Mouse (Mus musculus): ENCODE measurements around the gene Rnf17. TPM values are rescaled to one million over a fixed set of nuclear protein-coding genes. Genes with fewer than 3 reads are reported as not detected.

Gene Rnf17
- total and polyA plus RNA-seq, 3 experiments: 37.0 to 183 (median 46.4) TPM

DNA sequence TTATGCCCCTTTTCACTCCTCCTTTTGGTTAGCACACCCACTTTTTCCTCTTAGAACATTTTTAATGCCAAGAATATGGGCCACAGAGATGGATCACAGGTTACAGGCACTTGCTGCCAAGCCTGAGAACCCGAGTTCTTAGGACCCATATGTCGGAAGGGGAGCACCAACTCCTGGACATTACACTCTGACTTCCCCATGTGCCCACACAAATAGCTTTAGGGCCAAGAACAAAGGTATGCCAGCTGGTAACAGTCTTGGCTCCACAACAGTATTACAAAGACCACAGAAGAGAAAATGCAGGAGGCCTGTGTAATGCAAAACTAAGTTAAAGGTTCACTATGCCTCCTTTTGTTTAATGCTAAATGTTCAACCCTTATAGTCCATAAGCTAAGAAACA, 128.4 kb downstream of the Rnf17 start:
- Histone ChIP-seq H3K4me3 (ENCODE audit: control insufficient read depth in 1 of 2, insufficient read depth in 1 of 2, low read depth in 2 of 2, low read length in 2 of 2) (no peak overlapping the region), H3K9ac (ENCODE audit: control insufficient read depth, low read depth, low read length, poor library complexity, severe bottlenecking) (no peak overlapping the region), H3K4me1 (ENCODE audit: control insufficient read depth in 1 of 2, insufficient read depth in 2 of 2, low read length in 2 of 2) (no peaks in the 10 kb centered on the region), H3K27me3 (ENCODE audit: control insufficient read depth in 1 of 2, insufficient read depth in 2 of 2, low read length in 2 of 2) (no peaks in the 10 kb centered on the region), H3K9me3 (replicated peaks; ENCODE audit: insufficient read depth, low read length) (no peaks in the 10 kb centered on the region), H3K27ac (ENCODE audit: control insufficient read depth, low read depth, low read length) (no peak overlapping the region), H3K79me2 (ENCODE audit: control insufficient read depth, insufficient read depth, low read length, poor library complexity) (no peaks in the 10 kb centered on the region), H3K36me3 (ENCODE audit: control insufficient read depth in 1 of 2, insufficient read depth in 2 of 2, low read length in 2 of 2) (peaks cover 0 to 2% of the 10 kb centered on the region in 2 experiments; a peak in 2 of 4 replicates)
- no peak for TF ChIP-seq MYC (IDR thresholded peaks at IDR 0.05; ENCODE audit: low read depth, low read length)
- no peak for TF ChIP-seq TBP (IDR thresholded peaks at IDR 0.05; ENCODE audit: low read depth, low read length)
- TF ChIP-seq GATA1 (IDR thresholded peaks at IDR 0.05; ENCODE audit: low read depth, low read length): no peak
- no peak for DNase-seq (ENCODE audit: low read depth, low spot score)

GRCm38 (mm10) chr14:56544946-56545345, 142.6 kb downstream of the Rnf17 start:
- no peaks in the 10 kb centered on the region for H3K9me3 ChIP-seq (replicated peaks; ENCODE audit: insufficient read depth, low read length)
- H3K27ac ChIP-seq (ENCODE audit: control insufficient read depth, low read depth, low read length): no peak overlapping the region
- no peak for TF ChIP-seq ELF1 (IDR thresholded peaks at IDR 0.05; ENCODE audit: low read depth, low read length)
- no peak for TF ChIP-seq MAZ (IDR thresholded peaks at IDR 0.05; ENCODE audit: low read depth, low read length)
- TF ChIP-seq BHLHE40 (IDR thresholded peaks at IDR 0.05; ENCODE audit: borderline replicate concordance, low read depth, low read length): no peak
- no peak for TF ChIP-seq ZC3H11A (IDR thresholded peaks at IDR 0.05; ENCODE audit: low read depth, low read length)
- no peak for TF ChIP-seq UBTF (IDR thresholded peaks at IDR 0.05; ENCODE audit: borderline replicate concordance, insufficient read depth, low read depth, low read length)
- no peak for TF ChIP-seq SIN3A (IDR thresholded peaks at IDR 0.05; ENCODE audit: low read length)
- no peak for TF ChIP-seq HCFC1 (IDR thresholded peaks at IDR 0.05; ENCODE audit: low read depth, low read length)
- TF ChIP-seq MEF2A (IDR thresholded peaks at IDR 0.05; ENCODE audit: extremely low read depth, insufficient replicate concordance, low read depth, low read length, poor library complexity, severe bottlenecking): no peak
- no peak for TF ChIP-seq ETS1 (IDR thresholded peaks at IDR 0.05; ENCODE audit: low read depth, low read length)
- no peak for TF ChIP-seq MAX (IDR thresholded peaks at IDR 0.05; ENCODE audit: low read length)
- TF ChIP-seq USF1 (IDR thresholded peaks at IDR 0.05; ENCODE audit: low read depth, low read length): no peak
- TF ChIP-seq NRF1 (IDR thresholded peaks at IDR 0.05; ENCODE audit: insufficient read depth, low read depth, low read length, poor library complexity, severe bottlenecking): no peak
- no peak for TF ChIP-seq USF2 (IDR thresholded peaks at IDR 0.05; ENCODE audit: borderline replicate concordance in 1 of 2, insufficient read depth in 1 of 2, low read depth in 1 of 2, low read length in 2 of 2)
- DNase-seq (ENCODE audit: low read depth, low spot score): no peak
- H3K79me2 ChIP-seq (ENCODE audit: control insufficient read depth, insufficient read depth, low read length, poor library complexity): no peaks in the 10 kb centered on the region
- no peaks in the 10 kb centered on the region for H3K27me3 ChIP-seq (ENCODE audit: control insufficient read depth in 1 of 2, insufficient read depth in 2 of 2, low read length in 2 of 2)
- H3K4me1 ChIP-seq (ENCODE audit: control insufficient read depth in 1 of 2, insufficient read depth in 2 of 2, low read length in 2 of 2): no peaks in the 10 kb centered on the region
- H3K4me3 ChIP-seq (ENCODE audit: control insufficient read depth in 1 of 2, insufficient read depth in 1 of 2, low read depth in 2 of 2, low read length in 2 of 2): no peak overlapping the region
- H3K9ac ChIP-seq (ENCODE audit: control insufficient read depth, low read depth, low read length, poor library complexity, severe bottlenecking): no peak overlapping the region
- H3K36me3 ChIP-seq (ENCODE audit: control insufficient read depth in 1 of 2, insufficient read depth in 2 of 2, low read length in 2 of 2): no peaks in the 10 kb centered on the region
